Mouse (Mus musculus) liver, embryonic 16.5 days (tissue): ENCODE data around the gene B4galnt2. TPM values are rescaled to one million over a fixed set of nuclear protein-coding genes. Genes with fewer than 3 reads are reported as not detected.

Experiments
- microRNA-seq: library from miRNA; unstranded; fragments of <30 nt; microRNA quantifications from one replicate; pipeline ENCODE4, GENCODE M21; 2016
- polyA plus RNA-seq: library from polyadenylated mRNA; unstranded; fragments of >200 nt; fragmentation: Nextera tagmentation; extraction: Ambion mirVana; gene quantifications from 2 replicates; pipeline ENCODE4 v1.2.1, GENCODE M21; 2015

B4galnt2 gene
- polyA plus RNA-seq, 1 experiment from 2014 or later, result 0.50 TPM

Small RNA genes lying within 50 kb of the gene (microRNA-seq; reads per million reads assigned to microRNA genes)
- gene Mir3063, result not detected

Other genes with a start within 250 kb of the B4galnt2 start
- gene Phb, start 247.9 kb downstream of the B4galnt2 start, polyA plus RNA-seq, result 126 and 130 TPM in 2 replicates
- gene Zfp652, start 202.2 kb downstream of the B4galnt2 start, polyA plus RNA-seq, result 5.8 and 5.9 TPM in 2 replicates
- 0.30 and 0.33 TPM in 2 replicates for gene B130006D01Rik, start 191.3 kb downstream of the B4galnt2 start, polyA plus RNA-seq
- 6.5 and 7.7 TPM in 2 replicates for gene Phospho1, start 90.4 kb downstream of the B4galnt2 start, polyA plus RNA-seq
- gene Gngt2, start 77.7 kb downstream of the B4galnt2 start, polyA plus RNA-seq, result 21.1 and 23.2 TPM in 2 replicates
- gene Abi3, start 72.4 kb downstream of the B4galnt2 start, polyA plus RNA-seq, result 5.3 and 7.6 TPM in 2 replicates
- gene Igf2bp1, start 91.0 kb upstream of the B4galnt2 start, polyA plus RNA-seq, result 10.4 and 10.8 TPM in 2 replicates
- 0.25 TPM in 1 of 2 replicates, not detected in the other for gene Gip, start 109.7 kb upstream of the B4galnt2 start, polyA plus RNA-seq
- 47.5 and 54.4 TPM in 2 replicates for gene Snf8, start 120.0 kb upstream of the B4galnt2 start, polyA plus RNA-seq
- 13.2 TPM in 2 replicates for gene Ube2z, start 150.5 kb upstream of the B4galnt2 start, polyA plus RNA-seq
- gene Atp5g1, start 160.8 kb upstream of the B4galnt2 start, polyA plus RNA-seq, result 471 and 479 TPM in 2 replicates
- gene Calcoco2, start 197.1 kb upstream of the B4galnt2 start, polyA plus RNA-seq, result not detected in 2 replicates
- not detected in 2 replicates for gene Ttll6, start 218.9 kb upstream of the B4galnt2 start, polyA plus RNA-seq